Mouse (Mus musculus): Measurements from ENCODE around the gene Brd4. TPM values are rescaled to one million over a fixed set of nuclear protein-coding genes. Genes with fewer than 3 reads are reported as not detected.

Brd4 gene
- 238 TPM for polyA plus RNA-seq (2017; shearing (Covaris generic))

DNA sequence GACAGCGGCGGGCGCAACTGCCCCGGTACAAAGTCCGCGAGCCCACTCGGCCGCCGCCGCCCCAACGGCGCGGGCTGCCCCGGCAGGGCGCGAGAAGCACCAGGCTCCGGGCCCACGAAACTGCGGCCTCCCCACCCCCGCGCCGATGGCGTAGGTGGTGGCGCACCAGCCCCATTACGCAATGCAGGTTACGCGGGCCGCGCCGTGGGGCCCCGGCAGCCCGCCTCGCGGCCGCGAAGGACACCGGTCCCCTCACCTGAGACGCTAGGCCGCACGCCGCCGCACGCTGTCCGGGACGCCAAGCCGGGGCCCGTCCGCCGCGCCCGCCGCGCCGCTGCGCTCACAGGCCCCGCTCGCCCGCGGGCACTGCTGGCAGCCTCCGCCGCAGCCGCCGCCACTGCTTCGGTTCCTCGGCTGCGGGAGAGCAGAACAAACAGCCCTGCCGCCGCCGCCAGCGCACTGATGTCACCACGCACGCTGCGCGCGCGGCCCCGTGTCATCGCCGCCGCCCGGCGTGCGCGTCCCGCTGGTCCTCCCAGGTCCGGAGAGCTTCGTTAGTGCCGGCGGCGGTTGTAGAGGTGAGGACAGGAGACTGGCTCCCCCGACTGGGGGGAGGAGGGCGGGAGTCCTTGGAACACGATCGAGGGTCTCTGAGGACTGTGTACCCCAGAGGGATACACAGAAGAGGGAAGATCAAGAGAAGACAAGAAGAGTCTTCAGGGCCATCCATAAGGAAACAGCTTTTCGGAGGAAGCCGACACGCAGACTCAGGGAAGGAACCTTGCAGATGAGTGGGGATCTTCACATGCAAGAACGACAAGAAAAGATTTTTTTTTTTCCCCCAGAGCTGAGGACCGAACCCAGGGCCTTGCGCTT, at the start of gene Brd4:
Brd4 (minus strand) TSS at position 461 of the 876 bp plus-strand sequence.

DNA sequence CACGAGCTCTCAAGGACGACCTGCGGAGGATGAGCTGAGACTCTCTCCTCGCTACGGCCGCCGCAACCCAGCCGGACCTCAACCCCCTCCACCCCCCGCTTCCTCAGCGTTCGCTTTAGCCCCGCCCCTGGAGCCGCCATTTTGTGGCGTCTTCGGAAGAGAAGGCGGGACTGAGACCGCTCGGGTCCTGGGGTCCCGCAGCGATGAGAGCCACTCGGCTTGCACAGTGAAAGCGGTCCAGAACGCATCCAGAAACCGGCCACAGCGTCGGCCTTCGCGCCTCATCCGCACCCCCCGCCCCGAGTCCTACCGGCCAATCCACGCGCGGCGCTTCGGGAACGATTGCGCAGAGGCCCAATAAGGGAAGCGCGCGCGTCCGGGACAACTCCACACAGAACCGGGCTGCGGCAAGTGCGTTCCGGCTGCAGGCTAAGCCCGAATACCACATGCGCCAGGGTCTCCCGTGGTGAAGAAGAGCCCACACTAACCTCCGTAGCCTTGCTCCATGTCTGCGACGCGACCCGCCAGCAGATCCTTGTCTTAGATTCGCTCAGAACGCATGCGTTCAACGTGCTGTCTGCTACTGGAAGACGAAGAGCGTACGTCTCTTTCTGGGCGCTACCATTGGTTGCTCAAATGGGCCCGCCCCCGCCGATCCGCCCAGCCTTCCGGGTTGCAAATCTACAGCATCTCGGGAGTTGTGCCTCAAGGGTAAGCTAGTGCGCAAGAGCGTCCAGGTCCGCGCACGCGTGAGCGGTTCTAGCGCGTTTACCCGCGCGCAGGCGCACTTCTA, 36.3 kb upstream of the Brd4 start, which contains the start of gene Akap8:
Akap8 (minus strand) TSS at position 642 of the 793 bp plus-strand sequence.

DNA sequence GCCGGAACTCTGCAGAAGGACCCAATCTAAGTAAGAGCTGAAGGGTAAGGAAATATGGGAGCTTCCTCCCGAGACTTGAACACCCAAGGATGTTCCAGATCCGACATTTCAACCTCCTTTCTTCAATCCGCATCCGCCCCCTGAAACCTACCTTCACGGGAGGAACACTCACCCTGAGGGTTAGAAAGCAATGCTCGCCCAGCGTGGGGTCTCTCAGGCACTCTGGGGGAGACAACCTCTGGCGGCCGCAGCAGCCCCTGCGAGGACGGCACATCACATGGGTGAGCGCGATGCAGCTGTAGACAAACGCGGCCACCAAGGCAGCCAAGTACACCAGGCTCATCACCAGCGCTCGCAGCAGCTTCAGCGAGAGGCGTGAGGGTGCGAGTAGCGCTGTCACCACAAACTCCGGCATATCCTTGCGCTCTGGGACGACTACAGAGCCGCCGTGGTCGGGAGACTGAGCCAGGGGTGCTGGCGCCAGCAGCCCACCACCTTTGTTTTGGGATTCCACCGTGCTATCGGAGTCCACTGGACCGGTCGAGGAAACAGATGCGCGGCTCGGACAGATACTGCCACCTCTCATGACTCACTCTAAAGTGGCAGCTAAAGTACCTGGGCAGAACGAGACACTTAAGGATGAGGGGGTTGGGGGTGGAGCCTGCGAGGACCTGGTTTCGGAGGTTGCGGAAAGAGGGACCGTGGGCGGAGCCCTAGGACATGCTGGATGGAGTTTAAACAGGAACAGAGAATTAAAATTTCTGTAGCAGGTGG, 95.5 kb downstream of the Brd4 start, which contains the start of gene Ephx3:
Ephx3 (minus strand) TSS at position 687 of the 774 bp plus-strand sequence.

DNA sequence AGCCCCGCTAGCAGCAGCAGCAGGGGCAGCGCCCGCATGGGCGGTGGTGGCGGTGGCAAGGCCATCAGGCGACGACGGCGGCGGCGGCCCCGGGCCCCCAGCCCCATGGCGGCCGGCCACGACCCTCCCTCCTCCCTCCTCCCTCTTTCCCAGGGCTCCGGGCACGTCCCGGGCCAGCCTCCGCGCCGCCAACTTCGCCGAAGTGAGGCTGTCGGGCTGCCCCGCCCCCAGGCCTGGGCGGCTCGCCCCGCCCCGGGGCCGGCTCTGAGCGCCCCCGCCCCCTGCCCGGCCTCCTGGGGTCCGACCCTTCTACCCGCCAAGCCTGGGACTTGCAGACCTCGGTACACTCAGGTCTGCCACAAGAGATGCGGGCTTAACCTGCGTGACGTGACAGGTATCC, 117.8 kb downstream of the Brd4 start, which contains the start of gene Notch3:
Notch3 (minus strand) TSS at position 166 of the 400 bp plus-strand sequence.

Other genes with a start within 250 kb of the Brd4 start
- gene Rrp1b, start 248.6 kb downstream of the Brd4 start, polyA plus RNA-seq (2017; shearing (Covaris generic)): 38.5 TPM
- gene Hsf2bp, start 248.4 kb downstream of the Brd4 start, polyA plus RNA-seq (2017; shearing (Covaris generic)): 1.8 TPM
- 0.10 TPM for gene Notch3, start 117.9 kb downstream of the Brd4 start, polyA plus RNA-seq (2017; shearing (Covaris generic))
- 0.40 TPM for gene Ephx3, start 95.2 kb downstream of the Brd4 start, polyA plus RNA-seq (2017; shearing (Covaris generic))
- gene Akap8, start 36.5 kb upstream of the Brd4 start, polyA plus RNA-seq (2017; shearing (Covaris generic)): 211 TPM
- 181 TPM for gene Akap8l, start 65.9 kb upstream of the Brd4 start, polyA plus RNA-seq (2017; shearing (Covaris generic))
- gene Wiz, start 104.7 kb upstream of the Brd4 start, polyA plus RNA-seq (2017; shearing (Covaris generic)): 15.8 TPM
- 524 TPM for gene Rasal3, start 118.9 kb upstream of the Brd4 start, polyA plus RNA-seq (2017; shearing (Covaris generic))
- gene Pglyrp2, start 139.4 kb upstream of the Brd4 start, polyA plus RNA-seq (2017; shearing (Covaris generic)): 34.3 TPM
- not detected for gene Cyp4f39, start 168.0 kb upstream of the Brd4 start, polyA plus RNA-seq (2017; shearing (Covaris generic))
- gene Cyp4f17, start 221.3 kb upstream of the Brd4 start, polyA plus RNA-seq (2017; shearing (Covaris generic)): 1.0 TPM